Mouse (Mus musculus): ENCODE data around the gene Nme7.

- no peak for TF ChIP-seq CTCF (IDR thresholded peaks at IDR 0.05; ENCODE audit: low read depth)
- no peak for TF ChIP-seq EP300 (IDR thresholded peaks at IDR 0.05; ENCODE audit: low read depth)
These were observed 54.1 kb downstream of the Nme7 start for GRCm38 (mm10) chr1:164357995-164358394.

All from heart, postnatal 0 days (tissue).